7 mouse cellular contexts compared by ENCODE assay signal in genomic region chr19:25000153-25000552, GRCm38 (mm10). TPM values are rescaled to one million over a fixed set of nuclear protein-coding genes. Genes with fewer than 3 reads are reported as not detected.
DNase-seq lines count a peak whose midpoint lies in the region; ATAC-seq lines count a peak whose summit lies in the region.

No protein-coding gene starts in this region.

- H3K36me3 ChIP-seq in heart, embryonic 16.5 days (ENCODE audit: control insufficient read depth, insufficient read depth) = no peaks in the 10 kb centered on the region
- H3K36me3 ChIP-seq in stomach, embryonic 16.5 days (ENCODE audit: control insufficient read depth, insufficient read depth, low read length) = no peaks in the 10 kb centered on the region

- no peak for ATAC-seq in heart, embryonic 16.5 days (replicated peaks; ENCODE audit: extremely low read depth, insufficient read depth, low FRiP score)
- ATAC-seq in stomach, embryonic 16.5 days (ENCODE audit: insufficient read depth, low FRiP score) = no peak
- no peak for ATAC-seq in frontal cortex, adult (ENCODE audit: low TSS enrichment)

- WGBS in heart, embryonic 16.5 days = 21% methylated on average over 9 of the region's 9 CpGs
- WGBS in stomach, embryonic 16.5 days = 18% methylated on average over 9 of the region's 9 CpGs

- no peaks in the 10 kb centered on the region for H3K9me3 ChIP-seq in heart, embryonic 16.5 days (replicated peaks; ENCODE audit: control insufficient read depth, low read length)
- no peaks in the 10 kb centered on the region for H3K9me3 ChIP-seq in stomach, embryonic 16.5 days (replicated peaks; ENCODE audit: control insufficient read depth, low read length)

- peak overlapping the region; percentile 77 for H3K4me3 ChIP-seq in heart, embryonic 16.5 days (ENCODE audit: low read length)
- peak overlapping the region; percentile 63 for H3K4me3 ChIP-seq in stomach, embryonic 16.5 days (replicated peaks; ENCODE audit: low read length)

- peak overlapping the region; percentile 98 for H3K4me2 ChIP-seq in heart, embryonic 16.5 days (ENCODE audit: low read depth, low read length)
- peak overlapping the region; percentile 70 for H3K4me2 ChIP-seq in stomach, embryonic 16.5 days (ENCODE audit: low read depth, low read length)

- peaks cover 11% of the 10 kb centered on the region for H3K4me1 ChIP-seq in heart, embryonic 16.5 days (ENCODE audit: control insufficient read depth, insufficient read depth, low read length)
- H3K4me1 ChIP-seq in stomach, embryonic 16.5 days (ENCODE audit: control insufficient read depth, insufficient read depth, low read length) = peaks cover 8% of the 10 kb centered on the region; the same call in 1 of the 2 replicates

- peak; percentile 26 for DNase-seq in thymus, postnatal 14 days
- no peak for DNase-seq in thymus, postnatal 0 days (ENCODE audit: low spot score)
- peak; percentile 29 for DNase-seq in liver
- no peak for DNase-seq in retina, postnatal 1 day

- H3K27ac ChIP-seq in heart, embryonic 16.5 days (ENCODE audit: low read length) = no peak overlapping the region
- H3K27ac ChIP-seq in stomach, embryonic 16.5 days (ENCODE audit: low read length) = no peak overlapping the region

- H3K9ac ChIP-seq in heart, embryonic 16.5 days (ENCODE audit: low read length) = peak overlapping the region; percentile 75
- H3K9ac ChIP-seq in stomach, embryonic 16.5 days (ENCODE audit: low read length) = peak overlapping the region; percentile 76; the same call in 1 of the 2 replicates

- H3K27me3 ChIP-seq in heart, embryonic 16.5 days (ENCODE audit: control insufficient read depth, insufficient read depth, low read length) = no peaks in the 10 kb centered on the region
- no peaks in the 10 kb centered on the region; the same call in 1 of the 2 replicates for H3K27me3 ChIP-seq in stomach, embryonic 16.5 days (ENCODE audit: control insufficient read depth, insufficient read depth, low read length)

RNA-seq across cellular contexts. Expression of gene Dock8, which starts 0.8 kb away (rescaled TPM):
- polyA plus RNA-seq in thymus, postnatal 0 days (2015; fragmentation: Nextera tagmentation; extraction: Ambion mirVana) = 66.7 and 80.1 TPM in 2 replicates
- 4.4 and 8.3 TPM in 2 replicates for polyA plus RNA-seq in heart, embryonic 16.5 days (2015; fragmentation: Nextera tagmentation; extraction: Ambion mirVana)
- polyA plus RNA-seq in stomach, embryonic 16.5 days (2015; fragmentation: Nextera tagmentation; extraction: Ambion mirVana) = 6.7 and 9.0 TPM in 2 replicates

RNA-seq across cellular contexts. Expression of gene Cbwd1, which starts 38.7 kb away (rescaled TPM):
- polyA plus RNA-seq in thymus, postnatal 0 days (2015; fragmentation: Nextera tagmentation; extraction: Ambion mirVana) = 15.4 and 19.6 TPM in 2 replicates
- polyA plus RNA-seq in heart, embryonic 16.5 days (2015; fragmentation: Nextera tagmentation; extraction: Ambion mirVana) = 15.5 and 15.8 TPM in 2 replicates
- 18.0 and 20.6 TPM in 2 replicates for polyA plus RNA-seq in stomach, embryonic 16.5 days (2015; fragmentation: Nextera tagmentation; extraction: Ambion mirVana)

Comparison
In these comparisons a context has a peak if more than half of its experiments do, and no peak if none do; other contexts are left out.
1. DNase-seq: peak in thymus, postnatal 14 days (single experiment) and liver (single experiment); none in thymus, postnatal 0 days (single experiment) and retina, postnatal 1 day (single experiment).